Mouse (Mus musculus): Measurements from ENCODE around the gene Rad23b.

DNA sequence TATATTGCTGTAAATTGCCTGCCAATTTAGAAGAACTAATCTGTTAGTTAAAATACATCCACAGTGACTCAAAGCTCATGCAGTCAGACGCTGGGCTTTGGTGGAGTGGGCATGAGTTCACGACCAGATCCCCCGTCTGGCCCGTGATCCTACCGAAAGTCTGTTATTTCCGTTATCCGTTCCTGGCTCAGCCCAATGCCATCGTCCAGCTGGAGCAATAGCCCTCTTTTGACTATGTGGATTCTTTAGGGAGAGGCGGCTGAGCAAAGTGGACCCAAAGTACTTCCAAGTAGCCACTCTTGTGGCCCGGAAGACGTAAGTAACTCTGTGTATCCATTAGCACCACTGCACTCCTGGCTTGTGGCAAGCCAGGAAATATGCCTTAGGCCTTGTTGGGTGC lies 49.1 kb downstream of the Rad23b start:
- TF ChIP-seq CTCF (IDR thresholded peaks at IDR 0.05; ENCODE audit: borderline replicate concordance, insufficient read depth, low read length) (no peak), POLR2A (IDR thresholded peaks at IDR 0.05; ENCODE audit: low read depth, low read length) (no peak)

Measured in embryonic fibroblast, embryonic 13.5 days (primary cell).